Mouse (Mus musculus): Measurements from ENCODE around the gene Smad6.

The Smad6 gene

DNA sequence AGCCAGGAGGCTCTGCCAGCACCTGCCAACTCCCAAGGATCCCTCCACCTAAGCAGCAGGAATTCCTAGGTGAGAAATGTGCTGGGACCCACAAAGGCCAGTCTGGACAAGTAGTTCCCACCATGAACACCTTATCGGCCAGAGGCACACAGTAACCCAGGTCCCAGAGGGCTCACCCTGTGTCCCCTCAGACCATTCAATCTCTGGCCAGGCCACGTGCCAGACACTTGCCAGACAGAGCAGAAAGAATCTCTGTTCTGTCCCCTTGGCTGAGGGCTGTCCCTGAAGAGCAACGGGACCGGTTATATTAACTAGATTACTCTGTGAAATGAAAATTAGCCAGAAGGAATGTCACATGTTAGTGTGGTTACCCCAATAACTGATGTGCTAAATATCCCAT is 39.9 kb downstream of the Smad6 start:
- no peak for DNase-seq

DNA sequence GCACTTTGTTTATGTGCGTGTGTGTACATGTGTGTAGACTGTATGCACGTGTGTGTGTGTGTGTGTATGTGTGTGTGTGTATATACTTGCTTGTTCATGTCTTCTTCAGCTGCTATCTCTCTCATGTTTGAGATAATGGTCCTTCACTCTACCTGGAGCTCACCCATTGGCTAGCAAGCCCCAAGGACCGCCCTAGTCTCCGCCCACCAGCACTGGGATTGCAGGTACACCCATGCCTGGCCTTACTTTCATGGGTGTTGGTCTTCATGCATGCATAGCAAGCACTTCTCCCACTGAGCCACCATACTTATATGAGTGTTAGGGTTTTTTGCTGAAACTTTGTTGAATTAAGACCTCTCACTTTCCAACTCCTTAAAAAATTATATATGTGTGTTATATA is 40.5 kb downstream of the Smad6 start:
- DNase-seq = no peak

- no peak for DNase-seq
These were observed 41.4 kb downstream of the Smad6 start for GRCm38 (mm10) chr9:63980179-63981086.

GRCm38 (mm10) chr9:63979275-63979674 is 42.6 kb downstream of the Smad6 start:
- no peak for DNase-seq

GRCm38 (mm10) chr9:63978682-63979081 is 43.2 kb downstream of the Smad6 start:
- no peak for DNase-seq

DNA sequence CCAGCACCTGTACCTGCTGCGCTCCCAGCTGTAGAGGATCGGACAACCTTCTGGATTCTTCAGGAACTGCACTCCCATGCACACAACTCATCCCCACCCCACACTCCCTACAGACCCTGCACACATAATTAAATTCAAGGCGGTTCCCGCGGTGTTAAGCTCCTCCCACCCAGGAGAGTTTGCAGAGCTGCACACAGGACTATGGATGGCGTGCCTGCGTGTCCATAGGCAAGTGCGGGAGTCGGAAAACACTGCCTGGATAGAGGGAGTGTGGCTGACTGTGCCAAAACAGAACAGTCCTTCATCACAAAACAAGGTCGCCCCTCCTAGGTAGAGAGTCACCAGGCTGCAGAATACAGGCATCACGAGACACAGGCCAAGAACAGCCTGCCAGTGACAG is 45.9 kb downstream of the Smad6 start:
- DNase-seq = no peak

DNA sequence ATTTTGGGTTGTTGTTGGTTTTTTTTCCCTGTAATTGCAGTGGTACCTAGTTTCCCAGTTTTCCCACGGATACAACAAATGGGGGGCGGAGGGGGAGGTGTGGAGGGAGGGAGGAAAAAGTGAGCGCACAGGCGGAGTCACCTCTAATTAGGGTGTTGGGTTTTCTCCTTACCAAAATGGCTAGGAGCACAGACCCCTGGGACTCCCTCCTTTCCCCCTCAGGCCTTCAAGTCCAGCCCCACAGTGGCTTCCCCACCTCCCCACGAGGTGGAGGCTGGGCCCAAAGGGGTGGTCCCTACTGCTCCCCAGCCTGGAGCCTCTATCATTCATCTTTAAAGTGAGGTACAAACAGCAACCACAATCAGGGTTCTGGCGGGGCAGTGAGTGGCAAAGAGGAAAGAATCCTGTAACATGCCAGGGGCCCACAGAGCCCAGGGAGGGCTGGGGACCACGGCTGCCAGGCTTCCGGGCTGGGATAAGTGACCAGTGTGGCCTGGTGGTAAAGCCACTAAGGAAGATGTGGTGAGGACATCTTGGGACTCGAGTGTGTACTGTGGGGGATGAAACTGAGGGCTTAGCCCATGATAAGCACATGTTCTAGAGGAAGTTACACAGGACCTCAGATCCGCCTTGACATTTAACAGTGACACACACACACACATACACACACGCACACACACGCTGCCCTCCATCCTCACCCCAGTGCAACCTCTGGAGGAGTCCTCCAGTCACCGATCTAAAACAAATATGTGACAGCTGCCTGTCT is 47.4 kb downstream of the Smad6 start:
- no peak for DNase-seq

DNA sequence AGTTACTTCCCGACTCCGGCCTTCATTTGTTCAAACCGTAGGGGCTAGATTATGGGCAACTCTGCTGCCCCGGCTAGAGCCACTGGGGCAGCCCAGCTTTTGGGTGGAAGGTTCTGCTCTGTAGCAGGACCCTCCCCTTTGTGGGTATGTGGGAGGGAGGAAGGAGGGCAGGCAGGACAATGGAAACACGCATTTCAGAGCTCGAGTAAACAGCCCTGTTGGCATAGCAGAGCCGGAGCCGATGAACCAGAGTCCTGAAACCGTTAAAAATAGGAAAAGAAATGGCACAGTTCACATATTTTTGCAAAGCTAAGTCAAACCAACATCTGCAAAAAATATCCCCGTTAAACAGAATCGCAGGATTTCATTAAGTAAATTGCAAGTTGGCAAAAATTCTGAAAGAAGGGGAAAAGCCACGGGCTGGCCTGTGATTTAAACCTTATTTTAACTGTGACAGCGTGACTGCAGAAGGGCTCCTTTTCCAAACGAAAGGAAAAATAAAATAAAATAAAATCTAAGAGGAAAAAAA is 48.1 kb downstream of the Smad6 start:
- DNase-seq = no peak

GRCm38 (mm10) chr9:63972576-63973290 is 49.1 kb downstream of the Smad6 start:
- no peak for DNase-seq

DNA sequence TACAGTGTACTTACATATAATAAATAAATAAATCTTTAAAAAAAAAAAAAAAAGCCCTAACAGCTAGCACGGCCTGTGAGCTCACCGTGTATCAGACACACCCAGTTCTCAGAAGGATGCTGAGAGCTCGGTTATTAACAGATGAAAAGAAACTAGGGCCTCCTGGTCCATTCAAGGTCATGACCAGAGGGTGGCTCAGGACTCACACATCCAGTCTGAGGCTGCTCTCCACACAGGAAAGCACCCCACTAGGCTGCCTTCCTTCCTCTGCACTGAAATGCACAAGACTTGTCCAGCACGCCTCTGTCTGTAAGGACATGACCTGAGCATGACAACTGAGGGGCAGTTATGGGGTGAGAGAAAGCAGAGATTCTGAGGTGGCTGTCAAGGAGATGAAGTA is 50.3 kb downstream of the Smad6 start:
- no peak for DNase-seq

DNA sequence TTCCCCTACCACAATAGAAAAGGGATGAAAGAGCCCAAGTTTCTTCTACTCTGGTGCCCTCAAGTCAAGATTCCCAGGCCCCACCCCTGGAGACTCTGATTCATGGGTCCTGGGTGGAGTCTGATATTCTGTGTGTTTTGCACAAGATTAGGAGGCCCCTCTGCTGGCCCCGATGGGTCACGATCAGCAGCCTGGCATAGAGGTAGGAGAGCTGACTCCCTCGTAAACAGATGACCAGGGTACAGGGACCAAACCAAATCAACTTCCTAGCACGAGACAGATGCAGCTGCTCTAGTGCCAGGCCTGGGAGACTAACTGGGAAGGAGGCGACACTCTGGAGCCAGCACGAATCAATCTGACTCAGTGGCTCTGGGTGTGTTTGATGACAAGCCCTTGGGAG is 51.0 kb downstream of the Smad6 start:
- DNase-seq = no peak

DNA sequence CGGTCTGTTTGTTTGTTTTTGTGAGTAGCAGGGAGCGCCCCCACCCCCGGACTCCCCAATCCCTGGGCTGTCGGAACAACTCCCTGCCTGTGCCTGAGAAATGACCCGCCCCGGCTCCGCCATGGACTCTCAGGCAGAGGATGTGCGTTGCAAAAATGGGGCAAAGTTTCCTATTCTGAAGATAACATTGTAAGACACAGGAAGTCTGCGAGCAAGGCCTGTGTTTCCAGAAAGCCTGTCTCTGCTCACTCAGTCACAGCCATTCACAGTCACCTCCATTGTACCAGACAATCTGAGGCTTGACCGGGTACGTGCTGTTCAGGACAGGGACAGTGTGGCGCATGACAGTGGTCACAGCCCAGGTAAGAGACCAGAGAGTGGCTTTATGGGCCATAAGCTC is 51.5 kb downstream of the Smad6 start:
- DNase-seq = no peak

DNA sequence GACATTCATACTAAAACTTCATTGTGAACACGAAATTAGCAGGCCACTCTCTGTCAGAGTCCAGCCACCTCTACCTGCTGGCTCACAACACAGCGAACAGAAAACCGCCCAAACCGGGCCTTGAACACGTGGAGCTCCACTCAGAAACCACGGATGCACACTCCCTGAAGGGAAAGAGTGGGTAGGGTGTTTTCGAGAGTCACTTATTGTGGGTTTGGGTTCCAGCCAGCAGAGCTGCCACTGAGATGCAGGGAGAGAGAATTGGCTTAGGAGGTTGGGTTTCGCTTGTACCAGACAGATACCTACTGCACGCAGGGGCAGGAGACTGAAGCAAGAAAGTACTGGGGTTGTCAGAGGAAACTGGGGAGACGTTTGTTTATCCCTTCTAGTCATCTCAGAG is 52.4 kb downstream of the Smad6 start:
- no peak for DNase-seq

DNA sequence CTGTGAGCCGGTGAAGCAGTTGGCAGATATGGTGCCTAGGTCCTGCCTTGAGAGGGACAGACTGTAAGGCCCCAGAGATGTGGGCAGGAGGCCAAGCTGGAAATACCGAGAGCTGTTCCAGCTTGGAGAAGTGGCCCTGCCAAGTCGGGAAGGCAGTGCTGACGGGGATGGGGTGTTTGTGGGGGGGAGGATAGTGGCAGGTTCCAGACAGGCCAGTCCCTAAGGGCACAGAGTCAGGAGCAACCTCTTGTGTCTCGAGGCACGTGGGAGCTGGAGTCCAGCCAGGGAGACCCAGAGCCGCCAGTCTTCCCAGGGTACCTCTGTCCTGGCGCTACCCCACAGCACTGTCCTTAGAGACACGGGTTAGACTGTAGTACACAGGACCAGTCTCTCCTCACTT is 53.3 kb downstream of the Smad6 start:
- DNase-seq = peak; percentile 85

DNA sequence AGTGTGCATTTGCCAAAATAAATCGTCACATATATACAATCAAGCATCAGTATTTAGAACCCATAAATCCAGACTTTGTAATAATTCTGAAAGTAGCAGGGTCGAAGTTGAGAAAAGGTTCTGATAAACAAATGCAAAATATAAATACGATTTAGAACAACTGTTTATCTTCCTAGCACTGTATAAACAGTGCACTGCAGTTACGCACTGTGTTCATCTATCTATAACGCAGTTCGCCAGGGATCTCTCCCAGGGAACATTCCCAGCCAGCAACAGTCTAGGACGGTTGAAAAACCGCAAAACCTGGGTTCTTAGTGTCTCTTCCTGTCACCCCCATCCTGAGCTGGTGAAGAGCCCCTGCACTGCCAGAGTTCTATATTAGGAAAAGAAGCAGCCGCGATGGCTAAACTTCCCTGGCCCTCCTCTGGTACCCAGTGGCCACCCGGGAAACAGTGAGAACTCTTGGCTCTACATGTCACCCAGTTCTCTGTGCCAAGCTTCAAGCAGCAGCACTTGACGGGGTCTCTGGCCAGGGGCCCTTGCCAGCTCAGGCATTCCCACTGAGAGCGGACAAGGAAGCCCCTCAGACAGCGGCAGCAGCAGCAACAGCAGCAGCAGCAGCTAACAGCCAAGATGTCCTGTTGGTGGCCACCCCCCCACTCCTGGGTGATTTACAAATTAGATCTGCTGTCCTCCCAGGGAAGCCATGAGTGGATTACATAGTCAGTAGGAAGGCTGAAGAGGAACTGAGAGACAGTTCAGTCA is 54.3 kb downstream of the Smad6 start:
- peak; percentile 21 for DNase-seq

DNA sequence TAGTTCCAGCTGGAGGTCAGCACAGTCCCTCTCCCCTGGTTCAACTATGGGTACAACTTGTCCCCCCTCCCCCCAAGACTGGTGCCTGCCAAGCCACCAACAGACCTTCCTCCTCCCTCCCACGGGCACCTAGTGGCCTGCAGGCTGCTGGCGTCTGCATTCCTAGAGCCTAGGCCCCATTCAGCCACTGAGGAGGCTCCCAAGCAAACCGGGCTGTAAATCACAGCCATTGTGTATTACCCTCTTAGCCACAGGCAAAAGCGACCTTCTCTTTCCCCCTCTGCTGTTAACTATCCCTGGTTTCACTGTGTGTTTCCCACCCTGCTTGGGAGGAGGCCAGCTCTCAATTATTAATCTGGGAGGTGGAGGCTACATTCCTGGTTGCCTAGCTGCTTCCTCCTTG is 56.3 kb downstream of the Smad6 start:
- DNase-seq = no peak

GRCm38 (mm10) chr9:63961881-63962280 is 60.0 kb downstream of the Smad6 start:
- DNase-seq = no peak

DNA sequence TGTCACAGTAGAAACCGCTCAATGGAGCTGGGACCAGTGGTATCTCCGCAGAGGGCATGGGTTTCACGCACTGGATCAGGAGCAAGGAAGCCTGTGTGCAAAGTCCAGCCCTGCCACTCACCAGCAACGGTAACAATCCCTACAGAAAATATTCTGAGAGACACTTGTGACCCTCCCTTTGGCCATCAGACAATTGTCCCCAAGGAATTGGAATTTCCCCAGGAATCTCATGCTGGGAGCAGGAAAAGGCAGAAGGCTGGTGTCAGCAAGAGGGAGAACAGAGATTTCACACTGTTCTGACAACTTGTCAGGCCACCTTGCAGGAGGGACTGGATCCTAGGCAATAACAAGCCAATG is 61.1 kb downstream of the Smad6 start:
- DNase-seq = no peak

DNA sequence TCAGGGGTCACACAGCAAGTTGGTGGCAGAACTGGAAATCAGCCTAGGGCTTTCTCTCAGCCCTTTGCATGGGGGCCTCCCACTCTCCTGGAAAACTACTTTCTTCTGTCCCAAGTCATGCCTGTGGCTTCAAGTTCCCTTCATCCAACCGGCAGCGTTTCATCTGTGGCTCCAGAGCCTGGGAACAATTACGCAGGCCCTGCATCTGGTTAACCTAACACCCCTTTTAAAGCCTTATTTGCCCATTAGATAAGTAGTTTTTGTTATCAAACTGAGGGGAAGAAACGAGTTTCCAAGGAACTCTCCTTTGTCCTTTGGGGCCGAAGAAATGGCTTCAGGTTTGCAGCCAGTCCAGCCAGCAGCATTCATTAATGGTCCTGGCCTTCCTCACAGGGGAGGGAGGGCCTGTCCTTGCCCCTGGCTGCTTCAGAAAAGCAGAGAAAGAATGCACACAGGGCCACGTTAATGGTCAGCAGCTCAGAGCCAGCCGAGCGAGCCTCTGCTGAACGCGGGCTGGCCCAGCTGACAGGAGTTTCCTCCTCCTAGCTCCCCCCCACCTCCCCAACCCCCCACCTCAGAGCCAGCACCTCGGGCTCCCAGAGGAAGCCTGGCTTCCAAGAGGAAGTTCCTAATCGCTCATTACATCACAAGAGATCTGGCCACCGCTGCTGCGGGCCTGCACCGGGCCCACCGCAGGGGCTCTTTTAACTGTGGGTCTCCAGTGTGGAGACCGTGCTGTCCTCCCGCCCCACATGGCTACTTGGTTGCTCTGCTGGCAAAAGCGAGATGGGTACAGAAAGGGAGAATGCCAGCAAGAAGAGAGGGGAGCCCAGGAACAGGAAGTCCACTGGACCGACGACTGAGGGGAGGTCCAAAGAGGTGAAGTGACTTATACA is 61.7 kb downstream of the Smad6 start:
- DNase-seq = no peak

DNA sequence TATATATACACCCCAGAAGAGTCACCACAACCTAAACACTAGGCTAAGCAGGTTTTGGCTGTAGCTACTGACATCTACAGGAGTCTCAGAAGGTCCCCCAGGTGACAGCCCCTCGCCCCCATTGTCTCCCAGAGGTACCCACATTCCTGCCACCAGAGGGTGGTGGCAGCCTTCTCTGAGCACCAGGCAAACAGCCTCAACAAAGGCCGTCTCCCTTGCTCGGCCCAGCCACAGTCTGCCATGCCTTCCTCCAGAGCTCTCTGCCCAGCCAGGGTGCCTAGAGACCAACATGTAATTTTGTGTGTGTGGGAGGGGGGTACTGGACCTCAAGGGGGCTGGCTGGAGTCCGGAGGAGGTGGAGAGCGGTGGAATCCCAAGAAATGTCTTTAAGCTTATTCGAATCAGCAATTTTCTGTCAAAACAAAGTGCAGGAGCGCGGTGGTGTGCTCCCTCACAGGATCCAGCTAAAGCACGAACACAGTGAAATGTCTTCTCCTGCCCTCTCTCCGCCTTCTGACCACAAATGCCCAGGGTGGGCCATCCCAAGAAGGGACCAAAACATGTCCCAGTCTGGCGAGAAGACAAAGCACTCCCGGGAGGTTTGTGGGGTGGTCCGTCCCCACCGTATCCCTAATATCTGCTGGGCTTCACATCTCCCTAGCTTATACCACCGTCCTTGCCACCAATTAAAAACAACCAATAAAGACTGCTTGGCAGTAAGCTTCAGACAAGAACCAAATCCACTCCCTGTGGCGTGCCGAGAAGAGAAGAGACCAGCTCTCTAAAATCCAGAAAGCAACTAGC is 62.5 kb downstream of the Smad6 start:
- DNase-seq = no peak

All from cerebellum, adult 9-11 months (tissue).